Mouse (Mus musculus) megakaryocyte progenitor cell, adult 5-6 weeks (primary cell): Measurements from ENCODE around the gene Tnpo3. TPM values are rescaled to one million over a fixed set of nuclear protein-coding genes. Genes with fewer than 3 reads are reported as not detected.

ENCODE experiments used
- ATAC-seq: replicated peaks from 2 replicates; pipeline ENCODE4 v1.8.0; 2016; ENCODE audit warnings: mild to moderate bottlenecking, moderate TSS enrichment, inconsistent platforms; ENCODE audit not compliant: poor library complexity
- total RNA-seq, 2 experiments: library from RNA; stranded (forward) in 1 of 2; stranded (reverse) in 1 of 2; fragments of 157-497, 149-512 nt in 1 of 2; fragments of 200-1000 nt in 1 of 2; gene quantifications; 2 replicates each; pipeline versions ENCODE4 v1.2.3 to v1.2.4; 2015 to 2017

Tnpo3 gene
- total RNA-seq, 2 experiments from 2014 or later = 61.9 to 79.3 TPM

DNA sequence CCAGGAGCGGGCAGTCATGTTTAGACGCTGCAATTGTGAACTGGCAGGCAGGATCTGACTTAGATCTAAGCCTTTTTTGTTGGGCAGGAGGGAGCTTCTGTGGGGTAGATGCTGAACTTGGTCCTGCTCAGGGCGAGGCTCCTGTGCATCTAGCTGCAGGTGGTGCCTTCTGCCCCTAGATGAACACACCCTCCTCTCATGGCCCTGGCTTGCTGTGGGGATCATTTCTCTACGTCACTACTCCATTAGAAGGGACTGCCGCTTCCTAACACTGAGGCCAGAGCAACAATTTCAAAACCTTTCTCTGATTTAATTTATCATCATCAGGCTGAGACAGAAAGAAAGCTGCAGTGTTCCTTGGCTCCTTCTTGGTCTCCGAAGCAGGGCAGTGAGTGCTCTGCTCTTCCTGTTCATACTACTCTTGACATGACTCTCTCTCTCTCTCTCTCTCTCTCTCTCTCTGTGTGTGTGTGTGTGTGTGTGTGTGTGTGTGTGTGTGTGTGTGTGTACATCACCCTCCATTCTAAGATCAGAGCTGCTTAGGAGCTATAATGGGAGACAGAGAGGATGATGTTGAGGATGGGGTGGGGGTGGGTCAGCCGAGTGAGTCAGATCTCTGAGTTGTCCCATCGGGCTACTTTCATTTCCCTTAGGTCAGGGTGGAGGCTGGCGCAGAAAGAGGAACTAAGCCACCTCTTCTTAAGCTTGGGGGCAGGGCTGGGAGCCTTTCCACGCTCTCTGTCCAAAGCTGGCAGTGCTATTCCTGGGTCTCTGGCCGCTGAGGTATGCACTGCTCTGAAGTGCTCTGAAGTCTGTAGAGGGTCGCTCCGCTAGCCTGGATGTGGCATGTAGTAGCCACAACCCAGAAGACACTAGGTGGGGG, 80.9 kb downstream of the Tnpo3 start:
- peak; percentile 80 for ATAC-seq

- ATAC-seq = no peak
Observed at GRCm38 (mm10) chr6:29528165-29528505, 81.6 kb downstream of the Tnpo3 start.

GRCm38 (mm10) chr6:29527361-29528164, 82.1 kb downstream of the Tnpo3 start:
- ATAC-seq = no peak

DNA sequence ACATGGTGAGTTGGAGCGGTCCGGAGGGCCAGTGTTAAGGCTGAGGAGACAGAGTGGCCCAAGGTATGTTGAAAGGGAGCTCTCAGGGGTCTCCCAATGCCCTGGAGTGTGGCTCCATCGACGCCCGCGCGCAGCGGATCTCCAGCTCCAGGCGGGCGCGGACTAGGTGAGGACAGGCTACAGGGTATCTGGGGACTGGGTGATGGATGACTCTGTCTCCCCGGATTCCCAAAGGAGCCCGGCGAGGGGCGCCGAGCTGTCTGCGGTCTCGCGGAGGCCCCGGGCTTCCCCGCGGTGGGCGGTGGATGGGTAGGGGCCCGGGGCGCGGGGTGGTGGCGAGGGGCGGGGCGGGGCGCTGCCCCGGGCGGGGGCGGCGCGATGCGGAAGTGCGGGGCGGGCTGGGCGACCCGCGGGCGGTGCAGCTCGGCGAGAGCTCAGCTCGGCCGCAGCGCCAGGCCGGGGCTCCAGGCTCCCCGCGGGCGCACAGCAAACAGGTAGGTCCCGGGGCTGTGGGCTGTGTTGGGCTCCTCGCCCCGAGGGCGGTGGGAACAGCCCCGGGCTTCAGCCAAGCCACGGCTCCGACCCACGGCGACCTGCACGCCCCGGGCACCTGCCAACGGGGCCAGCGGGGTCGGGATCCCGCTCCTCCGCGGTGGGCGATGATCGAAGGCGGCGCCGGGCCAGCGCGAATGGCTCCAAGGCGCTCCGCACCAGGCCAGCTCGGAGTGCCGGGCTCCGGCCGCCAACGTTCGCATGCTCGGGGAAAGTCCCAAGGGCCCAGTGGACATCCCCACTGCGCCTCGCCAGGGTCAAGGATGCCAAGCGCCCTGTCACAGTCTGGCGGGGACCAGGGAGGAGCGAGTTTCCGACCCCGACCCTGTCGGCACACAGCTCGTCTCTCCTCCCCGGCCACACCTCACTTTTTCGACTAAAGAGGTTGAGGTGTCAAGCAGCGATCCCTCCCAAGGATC, 83.1 kb downstream of the Tnpo3 start, which contains the start of gene Irf5:
Irf5 (plus strand) TSS at position 345 of the 971 bp plus-strand sequence.
- ATAC-seq = no peak

DNA sequence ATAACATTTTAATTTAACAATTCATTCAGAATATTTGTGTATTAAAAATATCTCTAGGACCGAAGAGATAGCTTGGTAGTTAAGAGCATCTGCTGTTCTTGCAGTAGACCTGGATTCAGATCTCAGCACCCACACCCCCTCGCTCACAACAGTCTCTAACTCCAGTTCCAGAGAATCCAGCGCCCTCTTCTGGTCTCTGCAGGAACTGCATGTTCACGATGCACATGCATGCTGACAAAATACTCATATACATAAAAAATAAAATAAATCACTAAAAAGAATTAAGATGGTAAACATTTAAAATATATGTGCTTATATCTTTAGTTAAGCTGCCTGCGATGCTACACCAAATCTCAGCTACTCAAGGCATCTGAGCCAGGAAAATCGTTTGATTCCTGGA, 84.4 kb downstream of the Tnpo3 start:
- no peak for ATAC-seq

- ATAC-seq = peak; percentile 64
Observed at GRCm38 (mm10) chr6:29524034-29524489, 85.6 kb downstream of the Tnpo3 start.

- no peak for ATAC-seq
Observed at GRCm38 (mm10) chr6:29523301-29524033, 86.2 kb downstream of the Tnpo3 start.

GRCm38 (mm10) chr6:29522626-29523300, 86.9 kb downstream of the Tnpo3 start:
- ATAC-seq = no peak

DNA sequence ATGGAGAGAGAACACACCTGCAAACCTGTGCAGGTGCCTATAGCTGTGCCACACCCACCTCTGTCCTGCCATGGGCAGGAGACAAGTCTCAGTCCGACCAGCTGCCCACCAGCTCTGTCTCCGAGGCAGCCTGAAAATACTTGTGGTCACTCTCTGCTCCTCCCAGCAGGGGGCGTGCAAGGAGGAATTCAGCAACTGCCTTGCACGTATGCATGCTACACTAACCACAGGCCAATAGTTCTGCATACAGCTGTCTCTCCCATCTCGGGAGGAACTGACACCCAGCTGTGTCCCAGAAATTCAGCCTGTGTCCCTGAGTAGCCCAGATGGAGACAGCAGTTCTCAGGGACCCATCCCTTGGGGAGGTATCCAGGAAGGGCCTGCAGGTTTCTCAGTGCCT, 92.5 kb downstream of the Tnpo3 start:
- peak; percentile 96 for ATAC-seq

GRCm38 (mm10) chr6:29513284-29513683, 96.4 kb downstream of the Tnpo3 start:
- peak; percentile 59 for ATAC-seq

DNA sequence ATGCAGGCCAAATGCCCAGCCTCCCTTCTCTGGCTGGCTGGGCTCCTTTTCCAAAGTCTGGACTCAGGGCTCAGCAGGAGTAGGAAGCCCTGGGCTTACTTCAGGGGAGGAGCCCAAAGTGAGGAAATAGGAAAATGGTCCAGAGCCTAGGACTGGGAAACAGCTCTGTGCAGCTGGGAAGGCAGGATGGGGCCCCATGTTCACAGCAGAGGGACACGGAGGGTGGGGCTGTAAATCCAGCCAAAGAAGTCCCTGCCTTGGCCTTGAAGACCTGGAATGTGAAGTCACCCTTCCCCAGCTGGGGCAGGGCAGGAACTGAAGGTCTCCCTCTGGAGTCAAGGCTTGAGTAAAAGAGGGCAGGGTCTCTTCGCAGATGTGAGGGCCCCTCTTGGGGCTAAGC, 100.6 kb downstream of the Tnpo3 start:
- no peak for ATAC-seq

- ATAC-seq = peak; percentile 53
Observed at GRCm38 (mm10) chr6:29507447-29508309, 102.0 kb downstream of the Tnpo3 start, which contains the start of gene Kcp. Kcp (minus strand) TSS chr6:29507952.

DNA sequence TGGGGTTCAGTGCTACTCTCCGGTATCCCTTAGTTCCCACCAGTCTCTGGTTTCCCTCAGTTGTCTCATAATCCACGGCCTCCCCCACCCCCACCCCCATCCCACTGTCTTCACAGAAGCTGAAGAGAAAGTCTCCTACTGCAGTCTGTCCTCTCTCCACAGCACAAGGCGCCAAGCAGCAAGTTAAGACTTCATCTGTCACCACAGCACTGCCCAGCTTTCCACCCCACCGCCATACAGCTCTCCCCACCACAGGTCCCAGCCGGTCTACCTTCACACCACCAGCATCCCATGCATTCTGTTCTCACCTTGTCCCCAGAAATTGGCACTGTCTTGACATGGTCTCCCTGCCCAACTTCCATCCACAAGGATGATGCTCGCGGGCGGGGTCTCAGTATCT, 102.9 kb downstream of the Tnpo3 start:
- ATAC-seq = no peak

DNA sequence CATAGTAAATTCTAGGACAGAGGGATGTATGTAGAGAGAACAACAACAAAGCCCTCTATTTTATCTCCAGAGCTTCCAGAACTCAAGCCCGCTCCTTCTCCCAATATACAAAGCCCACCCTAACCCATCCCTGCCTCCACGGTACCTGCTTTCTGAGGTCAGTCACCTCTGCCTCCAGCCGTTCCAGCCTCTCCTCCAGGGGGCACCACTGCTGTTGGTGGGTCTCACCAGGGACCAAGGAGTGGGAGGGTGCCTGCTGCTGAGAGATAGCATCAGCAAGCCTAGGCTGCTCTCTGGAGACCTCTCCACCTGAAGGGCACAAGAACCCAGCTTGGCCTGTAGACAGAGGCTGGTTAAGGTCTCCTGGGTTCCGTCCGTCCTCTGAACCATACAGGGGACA, 104.2 kb downstream of the Tnpo3 start:
- no peak for ATAC-seq

- ATAC-seq = peak; percentile 65
Observed at GRCm38 (mm10) chr6:29501599-29501998, 108.1 kb downstream of the Tnpo3 start.

GRCm38 (mm10) chr6:29500810-29501209, 108.9 kb downstream of the Tnpo3 start:
- ATAC-seq = no peak

- no peak for ATAC-seq
Observed at GRCm38 (mm10) chr6:29500177-29500576, 109.5 kb downstream of the Tnpo3 start.

DNA sequence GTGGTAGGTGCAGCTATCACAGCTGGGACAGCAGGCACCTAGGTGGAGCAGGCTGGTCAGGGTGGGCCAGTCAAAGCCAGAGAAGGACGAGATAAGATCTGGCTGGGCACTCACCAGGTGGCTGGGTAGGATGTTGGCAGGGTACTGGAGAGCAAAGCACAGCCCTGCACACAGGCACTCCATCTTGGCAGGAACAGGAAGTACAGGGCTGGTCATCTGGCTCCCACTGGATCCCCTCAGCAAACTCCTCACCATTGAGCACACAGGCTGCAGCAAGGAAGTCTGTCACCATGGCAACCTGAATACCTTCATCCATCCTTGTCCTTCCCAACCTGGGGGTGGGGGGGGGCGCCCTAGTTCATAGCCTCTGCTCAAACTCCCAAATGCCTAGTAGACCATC, 111.9 kb downstream of the Tnpo3 start:
- ATAC-seq = no peak
